ENCODE assay signal across 9 mouse cellular contexts in the genomic region with DNA sequence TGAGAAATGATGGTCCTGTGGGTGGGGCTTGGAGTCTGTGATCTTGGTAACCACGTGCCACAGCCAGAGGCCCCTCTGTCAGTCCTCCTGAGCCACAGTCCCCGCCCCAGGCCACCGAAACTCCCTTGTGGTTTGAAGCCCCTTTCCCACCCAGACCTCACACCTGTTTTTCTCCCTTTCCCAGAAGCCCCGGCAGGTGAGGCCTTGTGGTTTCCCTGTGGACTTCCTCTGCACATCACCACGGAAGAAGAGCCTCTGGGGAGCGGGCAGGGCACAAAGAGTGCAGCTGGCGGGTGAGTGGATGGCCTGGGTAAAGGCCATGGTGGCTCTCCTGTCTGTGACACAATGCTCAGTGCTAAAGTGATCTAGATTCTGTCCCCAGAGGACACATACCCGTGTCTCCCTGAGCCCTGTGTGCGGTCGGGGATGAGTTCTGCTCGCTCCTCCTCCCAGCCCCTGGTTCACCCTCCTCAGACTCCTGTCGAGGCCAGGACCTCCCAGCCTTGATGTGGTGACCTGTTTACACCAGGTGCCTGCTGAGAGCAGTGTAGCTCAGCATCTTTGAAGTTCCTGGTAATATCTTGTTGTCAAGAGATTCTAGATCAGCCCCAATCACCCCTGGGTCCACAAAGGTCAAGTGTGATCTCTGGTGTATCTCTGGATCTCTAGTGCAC. TPM values are rescaled to one million over a fixed set of nuclear protein-coding genes. Genes with fewer than 3 reads are reported as not detected.
DNase-seq lines count a peak whose midpoint lies in the region; ATAC-seq and TF ChIP-seq lines count a peak whose summit lies in the region.
"Had no signal": no experiment of that assay in that cellular context is flagged by ENCODE, and none has a peak within 500 bp of the region (broad histone marks: within the 10 kb centered on the region; RNA-seq: fewer than 3 reads in every experiment).

No protein-coding gene starts in this region.

- 65% methylated on average over 12 of the region's 12 CpGs for WGBS in kidney, embryonic 15.5 days
- 70% methylated on average over 12 of the region's 12 CpGs for WGBS in kidney, adult 2 months
- WGBS in embryonic facial prominence, embryonic 15.5 days: 56% methylated on average over 12 of the region's 12 CpGs
- WGBS in stomach, embryonic 16.5 days: 54% methylated on average over 12 of the region's 12 CpGs

- no peaks in the 10 kb centered on the region for H3K9me3 ChIP-seq in kidney, embryonic 15.5 days (replicated peaks)
- H3K9me3 ChIP-seq in embryonic facial prominence, embryonic 15.5 days (replicated peaks): no peaks in the 10 kb centered on the region
- H3K9me3 ChIP-seq in stomach, embryonic 16.5 days (replicated peaks; ENCODE audit: control insufficient read depth, low read length): no peaks in the 10 kb centered on the region

- no peaks in the 10 kb centered on the region for H3K36me3 ChIP-seq in kidney, embryonic 15.5 days
- no peaks in the 10 kb centered on the region for H3K36me3 ChIP-seq in kidney, adult 2 months (ENCODE audit: control insufficient read depth, insufficient read depth, low read length)
- no peaks in the 10 kb centered on the region for H3K36me3 ChIP-seq in embryonic facial prominence, embryonic 15.5 days
- H3K36me3 ChIP-seq in stomach, embryonic 16.5 days (ENCODE audit: control insufficient read depth, insufficient read depth, low read length): no peaks in the 10 kb centered on the region

- ATAC-seq in kidney, embryonic 15.5 days (replicated peaks; ENCODE audit: low FRiP score): no peak
- no peak for ATAC-seq in embryonic facial prominence, embryonic 15.5 days (ENCODE audit: insufficient number of reproducible peaks, low FRiP score, low TSS enrichment, low read depth)
- ATAC-seq in megakaryocyte, adult 5-6 weeks (ENCODE audit: poor library complexity, severe bottlenecking): peak; percentile 16; the same call in 1 of the 2 replicates
- no peak for ATAC-seq in stomach, embryonic 16.5 days (ENCODE audit: insufficient read depth, low FRiP score)
- no peak for ATAC-seq in frontal cortex, adult (ENCODE audit: low TSS enrichment)
- ATAC-seq in megakaryocyte progenitor cell, adult 5-6 weeks (replicated peaks; ENCODE audit: poor library complexity): no peak

- no peak overlapping the region for H3K27ac ChIP-seq in kidney, embryonic 15.5 days
- no peak overlapping the region for H3K27ac ChIP-seq in kidney, adult 2 months (ENCODE audit: insufficient read depth, low read depth, low read length)
- no peak overlapping the region for H3K27ac ChIP-seq in embryonic facial prominence, embryonic 15.5 days (replicated peaks)
- no peak overlapping the region for H3K27ac ChIP-seq in stomach, embryonic 16.5 days (ENCODE audit: low read length)

- peaks cover 37% of the 10 kb centered on the region for H3K4me1 ChIP-seq in kidney, embryonic 15.5 days
- H3K4me1 ChIP-seq in kidney, adult 2 months (ENCODE audit: control insufficient read depth, insufficient read depth, low read length): peaks cover 4% of the 10 kb centered on the region; the same call in 1 of the 2 replicates
- peaks cover 27% of the 10 kb centered on the region for H3K4me1 ChIP-seq in embryonic facial prominence, embryonic 15.5 days
- peaks cover 18% of the 10 kb centered on the region for H3K4me1 ChIP-seq in stomach, embryonic 16.5 days (ENCODE audit: control insufficient read depth, insufficient read depth, low read length)

- no peak for TF ChIP-seq CTCF in kidney, adult 2 months (conservative IDR thresholded peaks at IDR 0.05; ENCODE audit: insufficient read depth, insufficient read length, low read depth, low read length)

- H3K4me2 ChIP-seq in kidney, embryonic 15.5 days: peak overlapping the region; percentile 99
- peak overlapping the region; percentile 88; the same call in 1 of the 2 replicates for H3K4me2 ChIP-seq in embryonic facial prominence, embryonic 15.5 days (replicated peaks)
- H3K4me2 ChIP-seq in stomach, embryonic 16.5 days (ENCODE audit: low read depth, low read length): peak overlapping the region; percentile 91; the same call in 1 of the 2 replicates

- 0 out of 2 replicates have a peak overlapping the region, but pooled peaks have one; percentile 80 for H3K4me3 ChIP-seq in kidney, embryonic 15.5 days (replicated peaks)
- H3K4me3 ChIP-seq in kidney, adult 2 months (ENCODE audit: insufficient read depth, low read depth, low read length): no peak overlapping the region
- H3K4me3 ChIP-seq in embryonic facial prominence, embryonic 15.5 days (replicated peaks): no peak overlapping the region
- H3K4me3 ChIP-seq in stomach, embryonic 16.5 days (replicated peaks; ENCODE audit: low read length): no peak overlapping the region

- no peak overlapping the region for H3K9ac ChIP-seq in kidney, embryonic 15.5 days
- H3K9ac ChIP-seq in embryonic facial prominence, embryonic 15.5 days: no peak overlapping the region
- no peak overlapping the region; the same call in 1 of the 2 replicates for H3K9ac ChIP-seq in stomach, embryonic 16.5 days (ENCODE audit: low read length)

- no peak for TF ChIP-seq POLR2A in kidney, adult 2 months (IDR thresholded peaks at IDR 0.05; ENCODE audit: low read depth, low read length)

- DNase-seq in kidney, adult 2 months: no peak
- no peak for DNase-seq in ovary, postnatal 10 days (ENCODE audit: low spot score)

- no peaks in the 10 kb centered on the region for H3K27me3 ChIP-seq in kidney, embryonic 15.5 days
- no peaks in the 10 kb centered on the region for H3K27me3 ChIP-seq in kidney, adult 2 months (replicated peaks; ENCODE audit: control insufficient read depth, insufficient read depth, low read length)
- H3K27me3 ChIP-seq in embryonic facial prominence, embryonic 15.5 days: no peaks in the 10 kb centered on the region
- no peaks in the 10 kb centered on the region for H3K27me3 ChIP-seq in stomach, embryonic 16.5 days (ENCODE audit: control insufficient read depth, insufficient read depth, low read length)

RNA-seq across cellular contexts. Expression of gene Tha1, which starts 1.2 kb away (rescaled TPM):
- 5.3 TPM in 2 replicates for polyA plus RNA-seq in kidney, embryonic 15.5 days (2015; fragmentation: Nextera tagmentation; extraction: Ambion mirVana)
- polyA plus RNA-seq in kidney, adult 2 months (2012; rRNA removed): 14.9 and 20.1 TPM in 2 replicates
- polyA plus RNA-seq in embryonic facial prominence, embryonic 15.5 days (2015; fragmentation: Nextera tagmentation; extraction: Ambion mirVana): 4.7 and 4.9 TPM in 2 replicates
- total RNA-seq in megakaryocyte, adult 5-6 weeks (2015): 1.4 and 1.8 TPM in 2 replicates
- total RNA-seq in megakaryocyte, adult 5-6 weeks (2017): 0.89 and 1.1 TPM in 2 replicates
- 6.8 and 8.2 TPM in 2 replicates for polyA plus RNA-seq in stomach, embryonic 16.5 days (2015; fragmentation: Nextera tagmentation; extraction: Ambion mirVana)
- total RNA-seq in megakaryocyte progenitor cell, adult 5-6 weeks (2015): 2.9 and 4.1 TPM in 2 replicates
- 3.1 and 4.6 TPM in 2 replicates for total RNA-seq in megakaryocyte progenitor cell, adult 5-6 weeks (2017)

RNA-seq across cellular contexts. Expression of gene Tmem235, which starts 11.5 kb away (rescaled TPM):
- polyA plus RNA-seq in kidney, embryonic 15.5 days (2015; fragmentation: Nextera tagmentation; extraction: Ambion mirVana): not detected in 2 replicates
- 0.08 and 0.10 TPM in 2 replicates for polyA plus RNA-seq in kidney, adult 2 months (2012; rRNA removed)
- not detected in 2 replicates for polyA plus RNA-seq in embryonic facial prominence, embryonic 15.5 days (2015; fragmentation: Nextera tagmentation; extraction: Ambion mirVana)
- not detected in 2 replicates for total RNA-seq in megakaryocyte, adult 5-6 weeks (2015)
- not detected in 2 replicates for total RNA-seq in megakaryocyte, adult 5-6 weeks (2017)
- not detected in 2 replicates for polyA plus RNA-seq in stomach, embryonic 16.5 days (2015; fragmentation: Nextera tagmentation; extraction: Ambion mirVana)
- not detected in 2 replicates for total RNA-seq in megakaryocyte progenitor cell, adult 5-6 weeks (2015)
- total RNA-seq in megakaryocyte progenitor cell, adult 5-6 weeks (2017): not detected in 2 replicates
- polyA plus RNA-seq: limb, embryonic 14.5 days had no signal

RNA-seq across cellular contexts. Expression of gene Birc5, which starts 23.0 kb away (rescaled TPM):
- polyA plus RNA-seq in kidney, embryonic 15.5 days (2015; fragmentation: Nextera tagmentation; extraction: Ambion mirVana): 310 and 329 TPM in 2 replicates
- 0.75 and 1.3 TPM in 2 replicates for polyA plus RNA-seq in kidney, adult 2 months (2012; rRNA removed)
- 225 and 239 TPM in 2 replicates for polyA plus RNA-seq in embryonic facial prominence, embryonic 15.5 days (2015; fragmentation: Nextera tagmentation; extraction: Ambion mirVana)
- total RNA-seq in megakaryocyte, adult 5-6 weeks (2015): 220 and 258 TPM in 2 replicates
- total RNA-seq in megakaryocyte, adult 5-6 weeks (2017): 232 and 240 TPM in 2 replicates
- 230 and 247 TPM in 2 replicates for polyA plus RNA-seq in stomach, embryonic 16.5 days (2015; fragmentation: Nextera tagmentation; extraction: Ambion mirVana)
- total RNA-seq in megakaryocyte progenitor cell, adult 5-6 weeks (2015): 179 and 200 TPM in 2 replicates
- total RNA-seq in megakaryocyte progenitor cell, adult 5-6 weeks (2017): 183 and 213 TPM in 2 replicates

RNA-seq across cellular contexts. Expression of gene Tk1, which starts 46.2 kb away (rescaled TPM):
- 127 and 128 TPM in 2 replicates for polyA plus RNA-seq in kidney, embryonic 15.5 days (2015; fragmentation: Nextera tagmentation; extraction: Ambion mirVana)
- polyA plus RNA-seq in kidney, adult 2 months (2012; rRNA removed): 15.5 and 15.8 TPM in 2 replicates
- 115 and 124 TPM in 2 replicates for polyA plus RNA-seq in embryonic facial prominence, embryonic 15.5 days (2015; fragmentation: Nextera tagmentation; extraction: Ambion mirVana)
- total RNA-seq in megakaryocyte, adult 5-6 weeks (2015): 126 and 127 TPM in 2 replicates
- 60.0 and 73.7 TPM in 2 replicates for total RNA-seq in megakaryocyte, adult 5-6 weeks (2017)
- 120 and 128 TPM in 2 replicates for polyA plus RNA-seq in stomach, embryonic 16.5 days (2015; fragmentation: Nextera tagmentation; extraction: Ambion mirVana)
- 186 and 198 TPM in 2 replicates for total RNA-seq in megakaryocyte progenitor cell, adult 5-6 weeks (2015)
- total RNA-seq in megakaryocyte progenitor cell, adult 5-6 weeks (2017): 94.8 and 108 TPM in 2 replicates

RNA-seq across cellular contexts. Expression of gene Afmid, which starts 46.3 kb away (rescaled TPM):
- polyA plus RNA-seq in kidney, embryonic 15.5 days (2015; fragmentation: Nextera tagmentation; extraction: Ambion mirVana): 3.9 and 6.7 TPM in 2 replicates
- polyA plus RNA-seq in kidney, adult 2 months (2012; rRNA removed): 85.6 and 89.7 TPM in 2 replicates
- polyA plus RNA-seq in embryonic facial prominence, embryonic 15.5 days (2015; fragmentation: Nextera tagmentation; extraction: Ambion mirVana): 5.3 and 5.8 TPM in 2 replicates
- total RNA-seq in megakaryocyte, adult 5-6 weeks (2015): 2.4 and 3.0 TPM in 2 replicates
- 2.8 and 4.7 TPM in 2 replicates for total RNA-seq in megakaryocyte, adult 5-6 weeks (2017)
- 6.8 and 8.5 TPM in 2 replicates for polyA plus RNA-seq in stomach, embryonic 16.5 days (2015; fragmentation: Nextera tagmentation; extraction: Ambion mirVana)
- total RNA-seq in megakaryocyte progenitor cell, adult 5-6 weeks (2015): 0.85 and 1.5 TPM in 2 replicates
- 2.6 and 3.0 TPM in 2 replicates for total RNA-seq in megakaryocyte progenitor cell, adult 5-6 weeks (2017)

Comparison
In these comparisons a context has a peak if more than half of its experiments do, and no peak if none do; other contexts are left out.
1. RNA of gene Birc5, which starts 23.0 kb away (polyA plus RNA-seq): 310 to 329 TPM in kidney, embryonic 15.5 days, 230 to 247 TPM in stomach, embryonic 16.5 days and 225 to 239 TPM in embryonic facial prominence, embryonic 15.5 days; 0.75 to 1.3 TPM in kidney, adult 2 months; every median in the first group is over 10 times any median in the second.
2. Peak in every context shown above with its lines, with median percentiles within 50 percentile points of each other: H3K4me2 ChIP-seq.